Mouse (Mus musculus) ovary, adult 18-20 months (tissue): Measurements from ENCODE around the gene Olfr1048.
"Not testable (repeated sequence)": the region's sequence is repeated elsewhere in the genome, so short reads cannot be mapped to it uniquely, and the experiment has no call there.

ENCODE experiments used
- DNase-seq: peaks from one replicate; pipeline ENCODE4 v3.0.0; 2022; ENCODE audit warnings: low spot score, mixed read lengths

Olfr1048 gene

DNA sequence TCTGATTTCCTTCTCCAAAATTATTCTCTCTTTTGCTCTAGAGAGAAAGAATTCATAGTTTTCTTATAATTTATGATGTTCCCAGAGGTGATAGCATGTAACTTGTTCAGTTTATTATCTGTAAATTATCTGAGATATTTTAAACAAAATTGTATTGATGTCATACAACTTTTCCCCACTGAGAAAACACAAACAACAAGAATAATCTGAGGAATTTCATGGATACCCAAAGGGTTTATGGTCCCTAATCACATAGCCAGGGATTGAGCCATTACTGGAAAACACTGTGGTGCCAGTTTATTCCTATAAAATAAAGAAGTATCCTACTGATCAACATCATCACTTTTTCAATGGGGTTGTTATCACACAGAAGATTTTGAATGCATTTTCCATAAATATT is at the start of gene Olfr1048:
Gene Olfr1048, minus strand, starts transcription at position 101 of the 400 bp plus-strand sequence.
- no peak for DNase-seq

DNA sequence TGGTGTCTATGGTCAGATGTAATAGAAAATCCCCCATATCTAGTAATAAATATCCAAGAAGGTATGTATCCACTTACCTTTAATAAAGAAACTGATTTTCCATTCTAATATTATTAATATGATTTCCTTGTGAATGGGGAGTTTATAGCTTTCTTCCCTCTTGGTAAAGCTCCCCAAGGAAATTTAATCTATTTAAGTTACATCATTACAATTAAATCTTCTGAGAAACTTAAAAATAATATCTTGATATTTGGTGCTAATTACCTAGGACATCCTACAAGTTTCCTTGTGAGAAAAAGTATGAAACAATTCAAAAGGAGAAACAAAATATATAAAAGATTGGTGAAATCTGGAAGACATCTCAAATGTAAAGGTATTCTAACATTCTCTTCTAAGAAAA is 38.9 kb upstream of the Olfr1048 start, which contains the start of gene Olfr1051:
Gene Olfr1051, minus strand, starts transcription at position 101 of the 400 bp plus-strand sequence.
- not testable (repeated sequence) for DNase-seq

GRCm38 (mm10) chr2:86258228-86258627 is 18.1 kb upstream of the Olfr1048 start, which contains the start of gene Olfr1049:
Gene Olfr1049, minus strand, starts transcription at chr2:86258328.
- not testable (repeated sequence) for DNase-seq

DNA sequence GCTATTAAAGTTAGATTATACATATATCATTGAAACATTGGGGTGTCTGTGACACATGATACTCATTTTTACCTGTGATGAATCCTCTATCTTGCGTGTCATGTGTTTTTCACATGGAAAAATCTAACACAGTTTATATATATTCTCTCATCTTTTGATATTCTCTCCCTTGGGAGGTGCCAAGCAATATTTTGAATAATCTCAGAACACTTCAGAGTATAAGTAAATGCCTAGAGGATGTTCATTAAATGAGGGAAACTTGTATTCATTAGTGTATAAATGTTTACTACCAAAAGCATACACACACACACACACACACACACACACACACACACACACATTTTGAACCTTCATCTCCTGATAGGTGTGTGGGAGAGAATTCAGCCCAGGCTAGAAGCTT is 8.8 kb downstream of the Olfr1048 start, which contains the start of gene Olfr1047:
Gene Olfr1047, minus strand, starts transcription at position 101 of the 400 bp plus-strand sequence.
- DNase-seq, result no peak

GRCm38 (mm10) chr2:86219214-86219613 is 20.9 kb downstream of the Olfr1048 start, which contains the start of gene Olfr1046:
Gene Olfr1046, minus strand, starts transcription at chr2:86219314.
- DNase-seq, result no peak

DNA sequence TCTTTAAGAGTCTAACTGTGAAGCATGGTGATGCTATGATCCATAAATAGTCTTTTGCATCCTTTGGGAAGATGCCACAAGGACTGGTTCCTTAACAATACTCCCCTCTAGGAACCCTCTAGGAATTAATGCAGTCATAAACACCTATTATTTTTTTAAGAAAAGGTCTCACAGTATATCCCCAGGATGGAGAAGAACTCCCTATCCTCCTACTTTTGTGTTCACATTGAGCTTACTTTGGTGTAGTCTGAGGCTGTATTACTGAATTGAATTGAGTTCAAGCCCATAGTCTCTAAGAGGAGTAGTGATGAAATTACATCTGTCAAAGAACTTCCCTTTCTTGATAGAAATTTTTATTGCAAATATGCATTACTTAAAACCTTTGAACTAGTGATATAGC is 37.2 kb downstream of the Olfr1048 start, which contains the start of gene Olfr1045:
Gene Olfr1045, minus strand, starts transcription at position 101 of the 400 bp plus-strand sequence.
- no peak for DNase-seq

DNA sequence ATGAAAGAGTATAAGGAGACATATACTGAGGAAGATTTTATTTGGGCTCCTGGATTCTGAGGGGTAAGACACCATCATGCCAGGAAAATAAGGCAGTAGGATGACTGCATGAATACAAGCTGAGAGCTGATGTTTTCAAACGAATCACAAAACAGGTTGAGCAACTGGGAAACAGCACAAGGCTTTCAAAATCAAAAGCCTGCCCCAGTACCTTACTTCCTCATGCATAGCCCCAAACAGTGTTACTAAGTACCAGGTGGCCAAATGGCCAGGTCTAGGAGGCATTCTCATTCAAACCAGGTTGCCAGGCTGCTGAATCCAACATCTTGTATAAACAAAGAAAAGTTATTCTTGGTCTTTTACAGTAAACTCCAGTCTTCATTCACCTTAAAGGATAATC is 44.2 kb downstream of the Olfr1048 start:
- no peak for DNase-seq

DNA sequence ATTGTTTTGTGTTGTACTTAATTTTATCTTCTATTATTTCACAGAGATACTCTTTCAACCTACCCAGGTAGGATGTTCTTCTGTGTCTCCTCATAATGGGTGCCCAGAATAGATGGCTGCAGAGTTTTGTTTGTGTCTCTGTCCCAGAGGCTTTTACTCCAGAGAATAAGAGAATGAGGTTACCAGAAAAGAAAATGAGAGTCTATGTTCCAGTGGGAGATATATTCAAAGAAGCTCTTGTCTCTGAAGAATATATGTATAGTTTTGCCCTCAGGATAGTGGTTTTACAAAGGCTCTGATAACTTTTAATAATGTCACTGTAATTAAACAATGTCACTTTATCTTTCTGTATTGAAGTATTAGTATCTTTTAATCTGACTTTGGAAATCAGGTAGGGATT is 54.5 kb downstream of the Olfr1048 start, which contains the start of gene Olfr52:
Gene Olfr52, minus strand, starts transcription at position 101 of the 400 bp plus-strand sequence.
- DNase-seq, result no peak
